Mouse (Mus musculus): ENCODE results near the gene Ing4.

DNA sequence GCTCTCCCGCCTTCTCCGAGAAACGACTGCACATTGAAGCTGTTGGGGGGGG is 30.6 kb upstream of the Ing4 start, which contains the start of gene Zfp384:
- TF ChIP-seq UBTF (IDR thresholded peaks at IDR 0.05; ENCODE audit: borderline replicate concordance, insufficient read depth, low read depth, low read length) (no peak), CTCF (IDR thresholded peaks at IDR 0.05 in 2 of 3, conservative IDR thresholded peaks at IDR 0.05 in 1 of 3; ENCODE audit: control insufficient read depth in 1 of 3, insufficient read depth in 1 of 3, low read depth in 2 of 3, low read length in 3 of 3, poor library complexity in 1 of 3, severe bottlenecking in 1 of 3) (no peak), POLR2AphosphoS5 (IDR thresholded peaks at IDR 0.05; ENCODE audit: borderline replicate concordance, low read depth, low read length) (no peak), POLR2A (IDR thresholded peaks at IDR 0.05; ENCODE audit: control insufficient read depth in 1 of 2, insufficient read depth in 1 of 2, low read depth in 1 of 2, low read length in 2 of 2, poor library complexity in 1 of 2) (no peak), USF1 (IDR thresholded peaks at IDR 0.05; ENCODE audit: low read depth, low read length) (no peak), ZC3H11A (IDR thresholded peaks at IDR 0.05; ENCODE audit: low read depth, low read length) (no peak), HCFC1 (IDR thresholded peaks at IDR 0.05; ENCODE audit: low read depth, low read length) (no peak), TCF12 (IDR thresholded peaks at IDR 0.05; ENCODE audit: low read depth, low read length) (no peak)

Measured in MEL (cell line).